Mouse (Mus musculus) C2C12 (cell line): ENCODE results near the gene Akr1c19.

Experiments
- CEBPB ChIP-seq: IDR thresholded peaks from one replicate; pipeline ENCODE4 v1.6.1; 2011; ENCODE audit warnings: low read depth, mild to moderate bottlenecking, control low read depth, moderate library complexity
- CTCF ChIP-seq: IDR thresholded peaks from one replicate; pipeline ENCODE4 v1.5.1; 2011; ENCODE audit not compliant: control insufficient read depth, insufficient read depth, insufficient read length
- FOSL1 ChIP-seq: IDR thresholded peaks from one replicate; pipeline ENCODE4 v1.8.0; 2011; ENCODE audit warnings: mild to moderate bottlenecking, low read length; ENCODE audit not compliant: poor library complexity, insufficient read depth, severe bottlenecking
- MYOG ChIP-seq: IDR thresholded peaks from one replicate; pipeline ENCODE4 v1.6.1; 2011; ENCODE audit not compliant: control insufficient read depth, insufficient read length; ENCODE audit errors: extremely low read depth
- USF1 ChIP-seq: IDR thresholded peaks from one replicate; pipeline ENCODE4 v1.6.1; 2011; ENCODE audit warnings: low read depth, mild to moderate bottlenecking, control low read depth, moderate library complexity

GRCm38 (mm10) chr13:4190904-4191303, 37.6 kb upstream of the Akr1c19 start, which contains the start of gene Akr1c13:
- TF ChIP-seq CTCF (no peak), USF1 (no peak), FOSL1 (no peak), MYOG (no peak), CEBPB (no peak)
